Mouse (Mus musculus) C2C12 (cell line): ENCODE measurements around the gene Tbxas1.

Experiments used
- CTCF ChIP-seq: IDR thresholded peaks from one replicate; pipeline ENCODE4 v1.5.1; 2011; ENCODE audit not compliant: control insufficient read depth, insufficient read depth, insufficient read length
- FOSL1 ChIP-seq: IDR thresholded peaks from one replicate; pipeline ENCODE4 v1.8.0; 2011; ENCODE audit warnings: mild to moderate bottlenecking, low read length; ENCODE audit not compliant: poor library complexity, insufficient read depth, severe bottlenecking
- MAX ChIP-seq: IDR thresholded peaks from one replicate; pipeline ENCODE4 v1.6.1; 2011; ENCODE audit warnings: mild to moderate bottlenecking, control low read depth
- MYOD1 ChIP-seq: IDR thresholded peaks from one replicate; pipeline ENCODE4 v1.6.1; 2011; ENCODE audit warnings: low read depth; ENCODE audit not compliant: control insufficient read depth, insufficient read length

DNA sequence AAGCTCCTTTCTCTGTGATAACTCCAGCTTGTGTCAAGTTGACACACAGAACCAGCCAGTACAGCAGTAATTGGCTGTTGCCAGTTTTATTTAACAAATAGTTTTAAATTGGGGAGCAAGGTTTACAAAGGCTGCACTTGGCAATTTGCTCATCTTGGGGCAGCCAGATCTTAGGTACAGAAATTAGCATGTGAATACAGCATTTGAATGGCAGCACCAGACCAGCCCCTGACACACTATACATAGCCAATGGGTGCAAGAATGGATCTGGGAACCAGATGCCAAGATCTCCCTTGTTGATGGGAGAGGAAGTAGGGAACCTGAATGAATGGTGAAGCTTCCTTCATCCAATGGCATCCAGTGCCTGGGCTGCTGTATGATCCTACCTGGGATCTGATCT is 199.0 kb downstream of the Tbxas1 start:
- TF ChIP-seq CTCF (no peak), MYOD1 (no peak), FOSL1 (no peak), MAX (no peak)
